Mouse (Mus musculus): ENCODE results near the gene Hpse2. TPM values are rescaled to one million over a fixed set of nuclear protein-coding genes. Genes with fewer than 3 reads are reported as not detected.

Gene Hpse2
- polyA plus RNA-seq, 1 experiment from 2014 or later = 0.05 TPM

GRCm38 (mm10) chr19:42928271-42928670, 459.9 kb downstream of the Hpse2 start:
- no peaks in the 10 kb centered on the region for H3K4me1 ChIP-seq (replicated peaks)
- H3K4me3 ChIP-seq (replicated peaks) = no peak overlapping the region
- H3K27me3 ChIP-seq = no peaks in the 10 kb centered on the region
- no peak for ATAC-seq
- no peaks in the 10 kb centered on the region for H3K36me3 ChIP-seq
- H3K9ac ChIP-seq (replicated peaks) = no peak overlapping the region
- H3K27ac ChIP-seq = no peak overlapping the region
- no peak overlapping the region for H3K4me2 ChIP-seq (replicated peaks)
- no peaks in the 10 kb centered on the region for H3K9me3 ChIP-seq
- 84% methylated on average over 2 of the region's 2 CpGs for WGBS

- Histone ChIP-seq H3K9me3 (no peaks in the 10 kb centered on the region), H3K36me3 (no peaks in the 10 kb centered on the region), H3K4me1 (replicated peaks) (no peaks in the 10 kb centered on the region), H3K9ac (replicated peaks) (no peak overlapping the region), H3K27ac (no peak overlapping the region), H3K27me3 (no peaks in the 10 kb centered on the region), H3K4me2 (replicated peaks) (no peak overlapping the region), H3K4me3 (replicated peaks) (no peak overlapping the region)
- WGBS = 87% methylated on average over 3 of the region's 3 CpGs
- no peak for ATAC-seq
Measured at GRCm38 (mm10) chr19:42922610-42923009, 465.5 kb downstream of the Hpse2 start.

- Histone ChIP-seq H3K9ac (replicated peaks) (no peak overlapping the region), H3K4me1 (replicated peaks) (no peaks in the 10 kb centered on the region), H3K9me3 (no peaks in the 10 kb centered on the region), H3K36me3 (no peaks in the 10 kb centered on the region), H3K4me2 (replicated peaks) (no peak overlapping the region), H3K27me3 (no peaks in the 10 kb centered on the region), H3K27ac (no peak overlapping the region), H3K4me3 (replicated peaks) (no peak overlapping the region)
- ATAC-seq = no peak
- WGBS = 92% methylated on average over 5 of the region's 5 CpGs
Measured at GRCm38 (mm10) chr19:42913703-42914102, 474.5 kb downstream of the Hpse2 start.

GRCm38 (mm10) chr19:42909719-42910118, 478.4 kb downstream of the Hpse2 start:
- WGBS = 92% methylated on average over 4 of the region's 4 CpGs
- no peak overlapping the region for H3K27ac ChIP-seq
- peaks cover 3% of the 10 kb centered on the region for H3K4me1 ChIP-seq (replicated peaks)
- H3K4me3 ChIP-seq (replicated peaks) = no peak overlapping the region
- H3K36me3 ChIP-seq = no peaks in the 10 kb centered on the region
- H3K9ac ChIP-seq (replicated peaks) = no peak overlapping the region
- H3K4me2 ChIP-seq (replicated peaks) = no peak overlapping the region
- no peaks in the 10 kb centered on the region for H3K9me3 ChIP-seq
- H3K27me3 ChIP-seq = no peaks in the 10 kb centered on the region
- ATAC-seq = no peak

- 87% methylated on average over 6 of the region's 6 CpGs for WGBS
Measured at GRCm38 (mm10) chr19:42908553-42908952, 479.6 kb downstream of the Hpse2 start.

GRCm38 (mm10) chr19:42906328-42906727, 481.8 kb downstream of the Hpse2 start:
- WGBS = 67% methylated on average over 5 of the region's 5 CpGs
- Histone ChIP-seq H3K4me3 (replicated peaks) (no peak overlapping the region), H3K4me2 (replicated peaks) (no peak overlapping the region)

More at GRCm38 (mm10) chr19:42908553-42908952, 479.6 kb downstream of the Hpse2 start:
- no peak for ATAC-seq
- Histone ChIP-seq H3K36me3 (no peaks in the 10 kb centered on the region), H3K9ac (replicated peaks) (no peak overlapping the region), H3K9me3 (no peaks in the 10 kb centered on the region), H3K27ac (no peak overlapping the region), H3K4me1 (replicated peaks) (peaks cover 13% of the 10 kb centered on the region), H3K4me2 (replicated peaks) (no peak overlapping the region), H3K27me3 (no peaks in the 10 kb centered on the region), H3K4me3 (replicated peaks) (no peak overlapping the region)

GRCm38 (mm10) chr19:42904726-42905125, 483.4 kb downstream of the Hpse2 start:
- Histone ChIP-seq H3K27ac (0 out of 2 replicates have a peak overlapping the region, but pooled peaks have one; percentile 2), H3K36me3 (no peaks in the 10 kb centered on the region), H3K9me3 (no peaks in the 10 kb centered on the region), H3K4me2 (replicated peaks) (no peak overlapping the region), H3K4me1 (replicated peaks) (peaks cover 25% of the 10 kb centered on the region), H3K9ac (replicated peaks) (no peak overlapping the region), H3K27me3 (no peaks in the 10 kb centered on the region), H3K4me3 (replicated peaks) (no peak overlapping the region)
- 49% methylated on average over 7 of the region's 7 CpGs for whole genome bisulfite sequencing
- ATAC-seq = no peak

More at GRCm38 (mm10) chr19:42906328-42906727, 481.8 kb downstream of the Hpse2 start:
- Histone ChIP-seq H3K9me3 (no peaks in the 10 kb centered on the region), H3K4me1 (replicated peaks) (peaks cover 25% of the 10 kb centered on the region), H3K36me3 (no peaks in the 10 kb centered on the region), H3K27ac (no peak overlapping the region), H3K9ac (replicated peaks) (no peak overlapping the region), H3K27me3 (no peaks in the 10 kb centered on the region)
- ATAC-seq = no peak

GRCm38 (mm10) chr19:42904240-42904639, 483.9 kb downstream of the Hpse2 start:
- Histone ChIP-seq H3K4me1 (replicated peaks) (peaks cover 25% of the 10 kb centered on the region), H3K4me2 (replicated peaks) (no peak overlapping the region), H3K27me3 (no peaks in the 10 kb centered on the region), H3K4me3 (replicated peaks) (no peak overlapping the region), H3K9ac (replicated peaks) (no peak overlapping the region), H3K27ac (peak overlapping the region; percentile 2; the same call in 1 of the 2 replicates), H3K36me3 (no peaks in the 10 kb centered on the region), H3K9me3 (no peaks in the 10 kb centered on the region)
- peak; percentile 87 for ATAC-seq
- 26% methylated on average over 4 of the region's 4 CpGs for WGBS

GRCm38 (mm10) chr19:42903840-42904239, 484.3 kb downstream of the Hpse2 start:
- 43% methylated on average over 6 of the region's 6 CpGs for WGBS
- Histone ChIP-seq H3K9ac (replicated peaks) (no peak overlapping the region), H3K9me3 (no peaks in the 10 kb centered on the region), H3K36me3 (no peaks in the 10 kb centered on the region), H3K27me3 (no peaks in the 10 kb centered on the region), H3K4me2 (replicated peaks) (no peak overlapping the region), H3K27ac (peak overlapping the region; percentile 2; the same call in 1 of the 2 replicates), H3K4me1 (replicated peaks) (peaks cover 25% of the 10 kb centered on the region), H3K4me3 (replicated peaks) (no peak overlapping the region)
- ATAC-seq = peak; percentile 41; the same call in 1 of the 2 replicates

GRCm38 (mm10) chr19:42902410-42903021, 485.6 kb downstream of the Hpse2 start:
- H3K4me3 ChIP-seq (replicated peaks) = no peak overlapping the region
- H3K4me1 ChIP-seq (replicated peaks) = peaks cover 25% of the 10 kb centered on the region
- no peak overlapping the region for H3K4me2 ChIP-seq (replicated peaks)
- WGBS = 59% methylated on average over 6 of the region's 6 CpGs
- H3K27me3 ChIP-seq = no peaks in the 10 kb centered on the region
- no peaks in the 10 kb centered on the region for H3K9me3 ChIP-seq
- H3K9ac ChIP-seq (replicated peaks) = no peak overlapping the region
- ATAC-seq = 0 out of 2 replicates have a peak, but pooled peaks have one; percentile 51
- no peaks in the 10 kb centered on the region for H3K36me3 ChIP-seq
- no peak overlapping the region for H3K27ac ChIP-seq

GRCm38 (mm10) chr19:42891599-42891998, 496.6 kb downstream of the Hpse2 start:
- no peak for ATAC-seq
- 47% methylated on average over 5 of the region's 5 CpGs for WGBS

GRCm38 (mm10) chr19:42877653-42878052, 510.5 kb downstream of the Hpse2 start:
- Histone ChIP-seq H3K4me1 (replicated peaks) (no peaks in the 10 kb centered on the region), H3K4me2 (replicated peaks) (no peak overlapping the region), H3K36me3 (no peaks in the 10 kb centered on the region), H3K4me3 (replicated peaks) (no peak overlapping the region), H3K27me3 (no peaks in the 10 kb centered on the region), H3K9ac (replicated peaks) (no peak overlapping the region), H3K9me3 (no peaks in the 10 kb centered on the region), H3K27ac (no peak overlapping the region)
- 74% methylated on average over 4 of the region's 4 CpGs for WGBS
- ATAC-seq = no peak

More at GRCm38 (mm10) chr19:42891599-42891998, 496.6 kb downstream of the Hpse2 start:
- no peak overlapping the region for H3K27ac ChIP-seq
- H3K9ac ChIP-seq (replicated peaks) = no peak overlapping the region
- no peaks in the 10 kb centered on the region for H3K9me3 ChIP-seq
- no peak overlapping the region for H3K4me2 ChIP-seq (replicated peaks)
- no peaks in the 10 kb centered on the region for H3K27me3 ChIP-seq
- H3K36me3 ChIP-seq = no peaks in the 10 kb centered on the region
- 0 out of 2 replicates have a peak, but pooled peaks cover 8% of the 10 kb centered on the region for H3K4me1 ChIP-seq (replicated peaks)
- H3K4me3 ChIP-seq (replicated peaks) = no peak overlapping the region

GRCm38 (mm10) chr19:42876563-42876962, 511.6 kb downstream of the Hpse2 start:
- no peaks in the 10 kb centered on the region for H3K27me3 ChIP-seq
- H3K36me3 ChIP-seq = no peaks in the 10 kb centered on the region
- H3K9ac ChIP-seq (replicated peaks) = no peak overlapping the region
- 79% methylated on average over 4 of the region's 4 CpGs for WGBS
- H3K4me3 ChIP-seq (replicated peaks) = no peak overlapping the region
- no peak overlapping the region for H3K4me2 ChIP-seq (replicated peaks)
- H3K4me1 ChIP-seq (replicated peaks) = no peaks in the 10 kb centered on the region
- no peaks in the 10 kb centered on the region for H3K9me3 ChIP-seq
- no peak overlapping the region for H3K27ac ChIP-seq
- ATAC-seq = no peak

Measured in midbrain, embryonic 13.5 days (tissue).